Mouse (Mus musculus) testis, postnatal 10 days (tissue): ENCODE measurements around the gene Timmdc1.

Source experiments
- DNase-seq: peaks from one replicate; pipeline ENCODE4 v3.0.0; 2021; ENCODE audit warnings: low spot score

The Timmdc1 gene

GRCm38 (mm10) chr16:38522129-38523084 lies at the start of gene Timmdc1:
Timmdc1 (minus strand) TSS chr16:38522663.
- DNase-seq, result peak; percentile 97

GRCm38 (mm10) chr16:38571481-38571880 lies 49.0 kb upstream of the Timmdc1 start:
- no peak for DNase-seq

GRCm38 (mm10) chr16:38568192-38568591 lies 45.7 kb upstream of the Timmdc1 start:
- no peak for DNase-seq

GRCm38 (mm10) chr16:38563516-38563915 lies 41.1 kb upstream of the Timmdc1 start:
- DNase-seq, result no peak

GRCm38 (mm10) chr16:38562968-38563327 lies 40.5 kb upstream of the Timmdc1 start:
- no peak for DNase-seq

GRCm38 (mm10) chr16:38562131-38562967 lies 39.9 kb upstream of the Timmdc1 start:
- DNase-seq, result peak; percentile 97

- DNase-seq, result no peak
Observed at GRCm38 (mm10) chr16:38558221-38558748, 35.8 kb upstream of the Timmdc1 start, which contains the start of gene Tmem39a. Tmem39a (plus strand) TSS chr16:38558698.

GRCm38 (mm10) chr16:38555988-38556387 lies 33.5 kb upstream of the Timmdc1 start:
- no peak for DNase-seq

GRCm38 (mm10) chr16:38549479-38550396 lies 27.3 kb upstream of the Timmdc1 start, which contains the start of gene Poglut1:
Poglut1 (minus strand) TSS chr16:38550258.
- peak; percentile 86 for DNase-seq

- DNase-seq, result no peak
Observed at GRCm38 (mm10) chr16:38548000-38548399, 25.5 kb upstream of the Timmdc1 start.

GRCm38 (mm10) chr16:38538716-38539380 lies 16.4 kb upstream of the Timmdc1 start:
- no peak for DNase-seq

- DNase-seq, result peak; percentile 84
Observed at GRCm38 (mm10) chr16:38536544-38537146, 14.2 kb upstream of the Timmdc1 start.

- DNase-seq, result no peak
Observed at GRCm38 (mm10) chr16:38526264-38526663, 3.8 kb upstream of the Timmdc1 start.

- no peak for DNase-seq
Observed at GRCm38 (mm10) chr16:38521211-38521987, 1.1 kb downstream of the Timmdc1 start.

GRCm38 (mm10) chr16:38519140-38519539 lies 3.3 kb downstream of the Timmdc1 start:
- no peak for DNase-seq

GRCm38 (mm10) chr16:38510846-38511245 lies 11.6 kb downstream of the Timmdc1 start:
- no peak for DNase-seq

- DNase-seq, result peak; percentile 62
Observed at GRCm38 (mm10) chr16:38506041-38506634, 16.3 kb downstream of the Timmdc1 start.

- no peak for DNase-seq
Observed at GRCm38 (mm10) chr16:38503528-38503927, 18.9 kb downstream of the Timmdc1 start.

GRCm38 (mm10) chr16:38502469-38502868 lies 20.0 kb downstream of the Timmdc1 start:
- DNase-seq, result no peak
